Comparison of ENCODE assay signal across 8 mouse cellular contexts in the genomic region with DNA sequence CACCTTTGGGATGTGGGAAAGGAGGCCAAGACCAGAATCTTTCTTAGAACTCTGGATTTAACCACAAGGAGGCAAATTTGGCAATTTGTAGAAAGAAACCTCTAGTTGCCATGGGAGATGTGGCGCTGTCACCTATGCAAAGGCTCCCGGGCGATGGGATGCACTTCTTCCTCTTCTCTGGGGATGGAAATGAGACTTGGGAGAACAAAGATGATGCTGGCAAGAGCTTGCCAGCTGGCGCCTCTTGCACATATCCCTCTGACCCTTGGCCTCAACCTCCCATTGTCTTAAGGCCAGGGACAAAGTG. TPM values are rescaled to one million over a fixed set of nuclear protein-coding genes. Genes with fewer than 3 reads are reported as not detected.
DNase-seq lines count a peak whose midpoint lies in the region; ATAC-seq and TF ChIP-seq lines count a peak whose summit lies in the region.

No protein-coding gene starts in this region.

- DNase-seq in kidney, postnatal 14 days = no peak
- no peak for DNase-seq in layer of hippocampus, adult 8-10 months (ENCODE audit: low spot score in 2 of 2)
- DNase-seq in kidney, adult 18-20 months = no peak
- no peak for DNase-seq in cerebellum, postnatal 36 days

- H3K9ac ChIP-seq in kidney, embryonic 16.5 days (replicated peaks; ENCODE audit: low read length) = no peak overlapping the region
- H3K9ac ChIP-seq in embryonic facial prominence, embryonic 13.5 days = peak overlapping the region; percentile 71; the same call in 1 of the 2 replicates
- no peak overlapping the region for H3K9ac ChIP-seq in intestine, postnatal 0 days (ENCODE audit: low read depth, low read length)
- peak overlapping the region; percentile 79 for H3K9ac ChIP-seq in neural tube, embryonic 13.5 days

- H3K9me3 ChIP-seq in kidney, embryonic 16.5 days (ENCODE audit: low read length) = no peaks in the 10 kb centered on the region
- no peaks in the 10 kb centered on the region for H3K9me3 ChIP-seq in embryonic facial prominence, embryonic 13.5 days
- H3K9me3 ChIP-seq in intestine, postnatal 0 days (ENCODE audit: control insufficient read depth) = no peaks in the 10 kb centered on the region
- H3K9me3 ChIP-seq in neural tube, embryonic 13.5 days = no peaks in the 10 kb centered on the region

- H3K27me3 ChIP-seq in kidney, embryonic 16.5 days (ENCODE audit: insufficient read depth, low read length) = peaks cover 26% of the 10 kb centered on the region
- peaks cover 43% of the 10 kb centered on the region for H3K27me3 ChIP-seq in embryonic facial prominence, embryonic 13.5 days
- H3K27me3 ChIP-seq in intestine, postnatal 0 days (replicated peaks; ENCODE audit: control insufficient read depth, insufficient read depth, low read length) = peaks cover 13% of the 10 kb centered on the region
- peaks cover 51% of the 10 kb centered on the region for H3K27me3 ChIP-seq in neural tube, embryonic 13.5 days

- no peak for TF ChIP-seq CTCF in intestine, postnatal 0 days (IDR thresholded peaks at IDR 0.05; ENCODE audit: low read depth)

- WGBS in kidney, embryonic 16.5 days = 17% methylated on average over 4 of the region's 4 CpGs
- WGBS in embryonic facial prominence, embryonic 13.5 days = 12% methylated on average over 4 of the region's 4 CpGs
- WGBS in intestine, postnatal 0 days = 27% methylated on average over 4 of the region's 4 CpGs
- WGBS in neural tube, embryonic 13.5 days = 10% methylated on average over 4 of the region's 4 CpGs

- H3K4me1 ChIP-seq in kidney, embryonic 16.5 days (ENCODE audit: insufficient read depth, low read length) = peaks cover 7% of the 10 kb centered on the region
- H3K4me1 ChIP-seq in embryonic facial prominence, embryonic 13.5 days = peaks cover 11% of the 10 kb centered on the region
- no peaks in the 10 kb centered on the region for H3K4me1 ChIP-seq in intestine, postnatal 0 days (replicated peaks; ENCODE audit: control insufficient read depth, insufficient read depth, low read length)
- H3K4me1 ChIP-seq in neural tube, embryonic 13.5 days (replicated peaks) = peaks cover 43% of the 10 kb centered on the region

- H3K4me2 ChIP-seq in kidney, embryonic 16.5 days (replicated peaks; ENCODE audit: low read depth, low read length) = peak overlapping the region; percentile 90
- peak overlapping the region; percentile 92 for H3K4me2 ChIP-seq in embryonic facial prominence, embryonic 13.5 days
- H3K4me2 ChIP-seq in intestine, postnatal 0 days (replicated peaks; ENCODE audit: low read depth) = peak overlapping the region; percentile 72
- H3K4me2 ChIP-seq in neural tube, embryonic 13.5 days = peak overlapping the region; percentile 67

- peak overlapping the region; percentile 65 for H3K4me3 ChIP-seq in kidney, embryonic 16.5 days (ENCODE audit: low read length)
- peak overlapping the region; percentile 59 for H3K4me3 ChIP-seq in embryonic facial prominence, embryonic 13.5 days
- H3K4me3 ChIP-seq in intestine, postnatal 0 days (ENCODE audit: low read depth, low read length) = peak overlapping the region; percentile 41
- H3K4me3 ChIP-seq in neural tube, embryonic 13.5 days = peak overlapping the region; percentile 69

- H3K27ac ChIP-seq in kidney, embryonic 16.5 days (ENCODE audit: low read length) = no peak overlapping the region
- no peak overlapping the region for H3K27ac ChIP-seq in embryonic facial prominence, embryonic 13.5 days
- H3K27ac ChIP-seq in intestine, postnatal 0 days (ENCODE audit: low read depth, low read length) = no peak overlapping the region
- H3K27ac ChIP-seq in neural tube, embryonic 13.5 days (replicated peaks) = peak overlapping the region; percentile 76

- no peak for ATAC-seq in kidney, embryonic 16.5 days (ENCODE audit: low FRiP score, low TSS enrichment)
- no peak for ATAC-seq in embryonic facial prominence, embryonic 13.5 days (ENCODE audit: insufficient number of reproducible peaks, insufficient read depth, low FRiP score, low TSS enrichment, low read depth)
- no peak for ATAC-seq in intestine, postnatal 0 days
- 0 out of 2 replicates have a peak, but pooled peaks have one; percentile 12 for ATAC-seq in neural tube, embryonic 13.5 days (ENCODE audit: low read depth)

- no peaks in the 10 kb centered on the region for H3K36me3 ChIP-seq in kidney, embryonic 16.5 days (ENCODE audit: insufficient read depth, low read length)
- no peaks in the 10 kb centered on the region for H3K36me3 ChIP-seq in embryonic facial prominence, embryonic 13.5 days
- no peaks in the 10 kb centered on the region for H3K36me3 ChIP-seq in intestine, postnatal 0 days (ENCODE audit: control insufficient read depth, insufficient read depth)
- no peaks in the 10 kb centered on the region for H3K36me3 ChIP-seq in neural tube, embryonic 13.5 days

RNA-seq across cellular contexts. Expression of a gene that starts 0.7 kb away (rescaled TPM):
- 0.18 and 0.25 TPM in 2 replicates for polyA plus RNA-seq in kidney, embryonic 16.5 days (2015; fragmentation: Nextera tagmentation; extraction: Ambion mirVana)
- polyA plus RNA-seq in embryonic facial prominence, embryonic 13.5 days (2015; fragmentation: Nextera tagmentation; extraction: Ambion mirVana) = 0.17 and 0.46 TPM in 2 replicates
- polyA plus RNA-seq in intestine, postnatal 0 days (2015; fragmentation: Nextera tagmentation; extraction: Ambion mirVana) = 0.05 TPM in 1 of 2 replicates, not detected in the other
- polyA plus RNA-seq in neural tube, embryonic 13.5 days (2015; fragmentation: Nextera tagmentation; extraction: Ambion mirVana) = 3.9 and 5.1 TPM in 2 replicates
- total RNA-seq in layer of hippocampus, adult 8-10 months (2022) = 10 to 100 TPM; 18.7 to 22.9 (median 20.2) TPM

Comparison
In these comparisons a context has a peak if more than half of its experiments do, and no peak if none do; other contexts are left out.
1. H3K9ac ChIP-seq: peak in embryonic facial prominence, embryonic 13.5 days (single experiment) and neural tube, embryonic 13.5 days (single experiment); none in kidney, embryonic 16.5 days (single experiment) and intestine, postnatal 0 days (single experiment).
2. Peak in every context shown above with its lines, with median percentiles within 50 percentile points of each other: H3K4me2 ChIP-seq and H3K4me3 ChIP-seq.